Mouse (Mus musculus) MEL (cell line): ENCODE measurements around the gene Stab1. TPM values are rescaled to one million over a fixed set of nuclear protein-coding genes. Genes with fewer than 3 reads are reported as not detected.

Source experiments
- DNase-seq: peaks from one replicate; pipeline ENCODE4 v3.0.0; 2011; ENCODE audit warnings: low read depth, low spot score
- H3K27ac ChIP-seq: 2 replicates; pipeline ENCODE4 v1.5.1; 2012; ENCODE audit warnings: low read depth, mild to moderate bottlenecking, control low read depth, low read length, moderate library complexity; ENCODE audit not compliant: control insufficient read depth
- H3K27me3 ChIP-seq, 2 experiments: fragments of 150-350 bp in 1 of 2; sonication (generic) in 1 of 2; 2 replicates each; pipeline ENCODE4 v1.6.1; 2012; ENCODE audit warnings: low read length in 2 of 2, mild to moderate bottlenecking in 2 of 2, improper control_type of control experiment in 1 of 2, moderate library complexity in 1 of 2; ENCODE audit not compliant: insufficient read depth in 2 of 2, control insufficient read depth in 1 of 2
- H3K36me3 ChIP-seq, 2 experiments: 2 replicates each; pipeline ENCODE4 v1.6.1; 2012 to 2014; ENCODE audit warnings: low read length in 2 of 2, improper control_type of control experiment in 1 of 2, inconsistent platforms in 1 of 2, mild to moderate bottlenecking in 1 of 2; ENCODE audit not compliant: insufficient read depth in 2 of 2, control insufficient read depth in 1 of 2
- H3K4me1 ChIP-seq, 2 experiments: fragments of 150-350 bp in 1 of 2; sonication (generic) in 1 of 2; 2 replicates each; pipeline ENCODE4 v1.6.1; 2012; ENCODE audit warnings: low read length in 2 of 2, improper control_type of control experiment in 1 of 2, mild to moderate bottlenecking in 1 of 2; ENCODE audit not compliant: insufficient read depth in 2 of 2, control insufficient read depth in 1 of 2
- H3K4me3 ChIP-seq, 2 experiments: fragments of 150-350 bp in 1 of 2; sonication (generic) in 1 of 2; 2 replicates each; pipeline ENCODE4 v1.5.1; 2012; ENCODE audit warnings: low read depth in 2 of 2, low read length in 2 of 2, mild to moderate bottlenecking in 2 of 2, moderate library complexity in 2 of 2, control low read depth in 1 of 2, improper control_type of control experiment in 1 of 2; ENCODE audit not compliant: control insufficient read depth in 1 of 2, insufficient read depth in 1 of 2
- H3K79me2 ChIP-seq: 2 replicates; pipeline ENCODE4 v1.6.1; 2012; ENCODE audit warnings: mild to moderate bottlenecking, low read length, moderate library complexity; ENCODE audit not compliant: control insufficient read depth, poor library complexity, insufficient read depth
- H3K9ac ChIP-seq: 2 replicates; pipeline ENCODE4 v1.6.1; 2012; ENCODE audit warnings: low read depth, mild to moderate bottlenecking, control low read depth, low read length, moderate library complexity; ENCODE audit not compliant: control insufficient read depth, poor library complexity, severe bottlenecking
- H3K9me3 ChIP-seq: fragments of 150-350 bp; sonication (generic); replicated peaks from 2 replicates; pipeline ENCODE4 v1.6.1; 2012; ENCODE audit warnings: mild to moderate bottlenecking, low read length, improper control_type of control experiment, moderate library complexity; ENCODE audit not compliant: insufficient read depth
- BHLHE40 ChIP-seq: IDR thresholded peaks from 2 replicates; pipeline ENCODE4 v1.6.1; 2012; ENCODE audit warnings: low read depth, mild to moderate bottlenecking, inconsistent platforms, low read length, improper control_type of control experiment, borderline replicate concordance
- CHD1 ChIP-seq: IDR thresholded peaks from 2 replicates; pipeline ENCODE4 v1.6.1; 2012; ENCODE audit warnings: low read depth, mild to moderate bottlenecking, inconsistent platforms, low read length, improper control_type of control experiment
- CTCF ChIP-seq, 3 experiments: IDR thresholded peaks in 2 of 3; conservative IDR thresholded peaks in 1 of 3; 2 replicates each; pipeline ENCODE4 v1.5.1; 2011 to 2012; ENCODE audit warnings: low read length in 3 of 3, low read depth in 2 of 3, mild to moderate bottlenecking in 2 of 3, improper control_type of control experiment in 1 of 3, inconsistent platforms in 1 of 3, mixed read lengths in 1 of 3, moderate library complexity in 1 of 3; ENCODE audit not compliant: control insufficient read depth in 1 of 3, insufficient read depth in 1 of 3, poor library complexity in 1 of 3, severe bottlenecking in 1 of 3
- E2F4 ChIP-seq: IDR thresholded peaks from 2 replicates; pipeline ENCODE4 v1.6.1; 2011; ENCODE audit warnings: low read depth, low read length, improper control_type of control experiment, borderline replicate concordance
- ELF1 ChIP-seq: IDR thresholded peaks from 2 replicates; pipeline ENCODE4 v1.6.1; 2014; ENCODE audit warnings: low read depth, mild to moderate bottlenecking, inconsistent platforms, low read length, improper control_type of control experiment, moderate library complexity
- EP300 ChIP-seq, 2 experiments: IDR thresholded peaks; 2 replicates each; pipeline ENCODE4 v1.6.1; 2011; ENCODE audit warnings: improper control_type of control experiment in 2 of 2, low read length in 2 of 2, low read depth in 1 of 2, mild to moderate bottlenecking in 1 of 2
- ETS1 ChIP-seq: IDR thresholded peaks from 2 replicates; pipeline ENCODE4 v1.6.1; 2012; ENCODE audit warnings: low read depth, mild to moderate bottlenecking, inconsistent platforms, low read length, improper control_type of control experiment, moderate library complexity
- GATA1 ChIP-seq: IDR thresholded peaks from 2 replicates; pipeline ENCODE4 v1.6.1; 2011; ENCODE audit warnings: low read depth, low read length, improper control_type of control experiment
- HCFC1 ChIP-seq: IDR thresholded peaks from 2 replicates; pipeline ENCODE4 v1.6.1; 2012; ENCODE audit warnings: low read depth, mild to moderate bottlenecking, inconsistent platforms, low read length, improper control_type of control experiment, moderate library complexity
- JUND ChIP-seq: IDR thresholded peaks from 2 replicates; pipeline ENCODE4 v1.6.1; 2011; ENCODE audit warnings: low read depth, mild to moderate bottlenecking, improper control_type of control experiment, low read length
- KAT2A ChIP-seq: conservative IDR thresholded peaks from 2 replicates; pipeline ENCODE4 v1.6.1; 2012; ENCODE audit warnings: low read depth, low read length, improper control_type of control experiment, inconsistent platforms
- MAX ChIP-seq: IDR thresholded peaks from 2 replicates; pipeline ENCODE4 v1.6.1; 2011; ENCODE audit warnings: low read length, improper control_type of control experiment
- MEF2A ChIP-seq: IDR thresholded peaks from 2 replicates; pipeline ENCODE4 v1.6.1; 2014; ENCODE audit warnings: low read depth, mild to moderate bottlenecking, inconsistent platforms, low read length, improper control_type of control experiment; ENCODE audit not compliant: poor library complexity, insufficient replicate concordance, severe bottlenecking; ENCODE audit errors: extremely low read depth
- MYB ChIP-seq: IDR thresholded peaks from 2 replicates; pipeline ENCODE4 v1.6.1; 2011; ENCODE audit warnings: mild to moderate bottlenecking, low read depth, low read length, improper control_type of control experiment
- POLR2A ChIP-seq, 2 experiments: IDR thresholded peaks; 2 replicates each; pipeline ENCODE4 v1.6.1; 2011 to 2012; ENCODE audit warnings: low read length in 2 of 2, mild to moderate bottlenecking in 2 of 2, control low read depth in 1 of 2, improper control_type of control experiment in 1 of 2, low read depth in 1 of 2, moderate library complexity in 1 of 2; ENCODE audit not compliant: control insufficient read depth in 1 of 2, insufficient read depth in 1 of 2, poor library complexity in 1 of 2
- POLR2AphosphoS5 ChIP-seq: IDR thresholded peaks from 2 replicates; pipeline ENCODE4 v1.6.1; 2012; ENCODE audit warnings: low read depth, borderline replicate concordance, mild to moderate bottlenecking, inconsistent platforms, low read length, moderate library complexity, mixed read lengths
- RAD21 ChIP-seq: IDR thresholded peaks from 2 replicates; pipeline ENCODE4 v1.6.1; 2011; ENCODE audit warnings: mild to moderate bottlenecking, low read depth, low read length, improper control_type of control experiment
- TBP ChIP-seq: IDR thresholded peaks from 2 replicates; pipeline ENCODE4 v1.8.0; 2011; ENCODE audit warnings: low read depth, low read length, improper control_type of control experiment
- TCF12 ChIP-seq: IDR thresholded peaks from 2 replicates; pipeline ENCODE4 v1.6.1; 2014; ENCODE audit warnings: low read depth, mild to moderate bottlenecking, inconsistent platforms, low read length, improper control_type of control experiment, moderate library complexity
- USF1 ChIP-seq: IDR thresholded peaks from 2 replicates; pipeline ENCODE4 v1.6.1; 2014; ENCODE audit warnings: low read depth, mild to moderate bottlenecking, inconsistent platforms, low read length, improper control_type of control experiment, moderate library complexity
- ZC3H11A ChIP-seq: IDR thresholded peaks from 2 replicates; pipeline ENCODE4 v1.6.1; 2012; ENCODE audit warnings: low read depth, mild to moderate bottlenecking, inconsistent platforms, low read length, improper control_type of control experiment
- ZNF384 ChIP-seq: IDR thresholded peaks from 2 replicates; pipeline ENCODE4 v1.6.1; 2012; ENCODE audit warnings: low read depth, mild to moderate bottlenecking, inconsistent platforms, low read length, improper control_type of control experiment
- polyA plus RNA-seq, 2 experiments: library from polyadenylated mRNA; stranded (reverse) in 1 of 2; unstranded in 1 of 2; fragments of >175 nt in 1 of 2; fragments of >200 nt in 1 of 2; gene quantifications; 2 replicates each; pipeline versions ENCODE4 v1.2.1 to v1.2.4; 2012; ENCODE audit warnings: low replicate concordance in 2 of 2, low read depth in 1 of 2; ENCODE audit not compliant: insufficient read length in 2 of 2, insufficient read depth in 1 of 2, missing spikeins in 1 of 2
- total RNA-seq: library from RNA; depleted of rRNA; stranded (reverse); fragments of 300-350 nt; gene quantifications from 2 replicates; pipeline ENCODE4 v1.2.3, GENCODE M21; 2012

The Stab1 gene
- total and polyA plus RNA-seq, 3 experiments: 0.15 to 0.40 TPM; not detected in 1

- TF ChIP-seq MEF2A: no peak
- TF ChIP-seq EP300 (IDR thresholded peaks at IDR 0.05; ENCODE audit: low read depth in 1 of 2, low read length in 2 of 2): no peak
Observed at GRCm38 (mm10) chr14:31215157-31216002, 46.9 kb upstream of the Stab1 start (continued).

GRCm38 (mm10) chr14:31214684-31215083 lies 46.2 kb upstream of the Stab1 start:
- H3K9me3 ChIP-seq: no peaks in the 10 kb centered on the region
- no peak for DNase-seq
- peaks cover 0 to 2% of the 10 kb centered on the region in 2 experiments; a peak in 1 of 4 replicates for H3K4me1 ChIP-seq
- H3K27ac ChIP-seq: no peak overlapping the region
- H3K27me3 ChIP-seq: peaks cover 0 to 5% of the 10 kb centered on the region in 2 experiments; a peak in 2 of 4 replicates
- no peak for TF ChIP-seq GATA1
- no peak for TF ChIP-seq BHLHE40
- no peak for TF ChIP-seq ELF1
- no peak overlapping the region for H3K9ac ChIP-seq
- H3K4me3 ChIP-seq: no peak overlapping the region
- no peaks in the 10 kb centered on the region for H3K79me2 ChIP-seq
- H3K36me3 ChIP-seq: no peaks in the 10 kb centered on the region

GRCm38 (mm10) chr14:31213868-31214267 lies 45.4 kb upstream of the Stab1 start:
- Histone ChIP-seq H3K4me3 (no peak overlapping the region), H3K36me3 (no peaks in the 10 kb centered on the region), H3K27ac (no peak overlapping the region), H3K9me3 (no peaks in the 10 kb centered on the region), H3K4me1 (peaks cover 0 to 2% of the 10 kb centered on the region in 2 experiments; a peak in 1 of 4 replicates), H3K27me3 (peaks cover 0 to 5% of the 10 kb centered on the region in 2 experiments; a peak in 2 of 4 replicates), H3K9ac (no peak overlapping the region), H3K79me2 (no peaks in the 10 kb centered on the region)
- no peak for DNase-seq
- TF ChIP-seq KAT2A (no peak), POLR2A (IDR thresholded peaks at IDR 0.05; ENCODE audit: control insufficient read depth in 1 of 2, insufficient read depth in 1 of 2, low read depth in 1 of 2, low read length in 2 of 2, poor library complexity in 1 of 2) (no peak), GATA1 (no peak), E2F4 (no peak)

DNA sequence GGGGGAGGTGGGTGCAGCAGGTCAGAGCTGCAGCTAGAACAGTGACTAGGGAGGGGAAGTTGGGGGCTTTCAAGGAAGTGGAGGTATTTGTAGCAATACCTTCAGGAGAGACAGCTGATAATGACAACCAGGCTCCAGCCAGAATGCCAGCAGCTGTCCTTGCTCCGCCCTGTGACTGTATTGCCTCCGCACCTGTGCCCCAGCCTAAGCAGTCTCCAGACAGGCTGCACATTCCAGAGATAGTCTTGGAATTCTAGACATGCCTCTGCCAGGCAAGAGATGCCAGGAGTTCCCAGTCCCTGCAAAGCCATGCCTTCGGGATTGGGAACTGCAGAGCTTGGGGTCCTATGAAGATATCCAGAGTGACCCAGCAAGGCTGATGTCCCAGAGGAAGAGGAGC lies 44.1 kb upstream of the Stab1 start:
- DNase-seq: no peak
- Histone ChIP-seq H3K27ac (no peak overlapping the region), H3K36me3 (no peaks in the 10 kb centered on the region; a peak in 1 of 4 replicates), H3K9ac (no peak overlapping the region), H3K9me3 (no peaks in the 10 kb centered on the region), H3K4me3 (no peak overlapping the region), H3K79me2 (no peaks in the 10 kb centered on the region), H3K4me1 (peaks cover 0 to 3% of the 10 kb centered on the region in 2 experiments; a peak in 2 of 4 replicates), H3K27me3 (peaks cover 0 to 5% of the 10 kb centered on the region in 2 experiments; a peak in 2 of 4 replicates)
- no peak for TF ChIP-seq TBP
- TF ChIP-seq HCFC1: no peak
- no peak for TF ChIP-seq ETS1
- TF ChIP-seq TCF12: no peak
- no peak for TF ChIP-seq ZNF384
- no peak for TF ChIP-seq MYB
- no peak for TF ChIP-seq MEF2A
- TF ChIP-seq CHD1: no peak
- TF ChIP-seq USF1: no peak
- TF ChIP-seq CTCF (IDR thresholded peaks at IDR 0.05 in 2 of 3, conservative IDR thresholded peaks at IDR 0.05 in 1 of 3; ENCODE audit: control insufficient read depth in 1 of 3, insufficient read depth in 1 of 3, low read depth in 2 of 3, low read length in 3 of 3, poor library complexity in 1 of 3, severe bottlenecking in 1 of 3): no peak
- no peak for TF ChIP-seq BHLHE40
- no peak for TF ChIP-seq RAD21
- no peak for TF ChIP-seq POLR2AphosphoS5
- no peak for TF ChIP-seq E2F4
- no peak for TF ChIP-seq GATA1
- no peak for TF ChIP-seq JUND
- TF ChIP-seq ZC3H11A: no peak
- no peak for TF ChIP-seq MAX
